12 mouse cellular contexts compared by ENCODE assay signal in the genomic region with DNA sequence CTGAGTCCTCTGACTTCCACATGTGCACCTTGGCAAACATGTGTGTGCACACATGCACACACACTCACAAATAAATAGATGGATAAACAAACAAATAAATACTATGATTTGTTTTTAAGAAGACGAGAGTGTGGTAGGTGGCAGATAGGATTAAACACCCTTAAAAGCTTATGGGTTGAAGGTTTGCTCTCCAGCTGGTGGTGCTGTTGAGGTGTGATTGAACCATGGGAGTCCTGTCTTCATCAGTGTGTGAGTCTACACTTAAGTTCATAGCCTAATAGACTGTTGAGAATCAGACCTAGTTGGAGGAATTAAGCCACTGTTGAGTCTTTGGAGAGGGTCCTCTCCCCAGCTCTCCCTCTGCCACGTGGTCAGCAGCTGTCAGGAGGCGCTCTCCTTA. TPM values are rescaled to one million over a fixed set of nuclear protein-coding genes. Genes with fewer than 3 reads are reported as not detected.
DNase-seq lines count a peak whose midpoint lies in the region; ATAC-seq and TF ChIP-seq lines count a peak whose summit lies in the region.
"Had no signal": no experiment of that assay in that cellular context is flagged by ENCODE, and none has a peak within 500 bp of the region (broad histone marks: within the 10 kb centered on the region; RNA-seq: fewer than 3 reads in every experiment).

No protein-coding gene starts in this region.

- TF ChIP-seq CTCF in intestine, postnatal 0 days (IDR thresholded peaks at IDR 0.05; ENCODE audit: low read depth), result peak; percentile 51
- TF ChIP-seq CTCF in lung, embryonic 14.5 days (IDR thresholded peaks at IDR 0.05; ENCODE audit: low read depth), result peak; percentile 25; the same call in 1 of the 2 replicates
- no peak for TF ChIP-seq CTCF in embryonic fibroblast, embryonic 13.5 days (IDR thresholded peaks at IDR 0.05; ENCODE audit: borderline replicate concordance, insufficient read depth, low read length)

- H3K9me3 ChIP-seq in intestine, postnatal 0 days (ENCODE audit: control insufficient read depth), result no peaks in the 10 kb centered on the region
- H3K9me3 ChIP-seq in intestine, embryonic 16.5 days (ENCODE audit: control insufficient read depth, low read length), result no peaks in the 10 kb centered on the region
- H3K9me3 ChIP-seq in lung, embryonic 14.5 days (ENCODE audit: low read depth, low read length), result no peaks in the 10 kb centered on the region
- no peaks in the 10 kb centered on the region for H3K9me3 ChIP-seq in hindbrain, embryonic 12.5 days (replicated peaks)
- H3K9me3 ChIP-seq: heart, embryonic 13.5 days; hindbrain, embryonic 15.5 days had no signal

- no peaks in the 10 kb centered on the region for H3K36me3 ChIP-seq in intestine, postnatal 0 days (ENCODE audit: control insufficient read depth, insufficient read depth)
- H3K36me3 ChIP-seq in intestine, embryonic 16.5 days (ENCODE audit: control insufficient read depth, insufficient read depth, low read length), result no peaks in the 10 kb centered on the region
- no peaks in the 10 kb centered on the region; the same call in 1 of the 2 replicates for H3K36me3 ChIP-seq in lung, embryonic 14.5 days (ENCODE audit: insufficient read depth)
- no peaks in the 10 kb centered on the region for H3K36me3 ChIP-seq in hindbrain, embryonic 12.5 days
- H3K36me3 ChIP-seq: hindbrain, embryonic 15.5 days had no signal

- 73% methylated on average over 3 of the region's 3 CpGs for WGBS in intestine, postnatal 0 days
- WGBS in intestine, embryonic 16.5 days, result 80% methylated on average over 3 of the region's 3 CpGs
- 51% methylated on average over 3 of the region's 3 CpGs for WGBS in lung, embryonic 14.5 days
- WGBS in hindbrain, embryonic 12.5 days, result 74% methylated on average over 3 of the region's 3 CpGs

- no peak overlapping the region for H3K27ac ChIP-seq in intestine, postnatal 0 days (ENCODE audit: low read depth, low read length)
- H3K27ac ChIP-seq in intestine, embryonic 16.5 days (ENCODE audit: low read length), result no peak overlapping the region
- H3K27ac ChIP-seq in lung, embryonic 14.5 days (ENCODE audit: low read depth), result 0 out of 2 replicates have a peak overlapping the region, but pooled peaks have one; percentile 28
- H3K27ac ChIP-seq in embryonic fibroblast, embryonic 13.5 days (ENCODE audit: insufficient read depth, low read length), result peak overlapping the region; percentile 100
- no peak overlapping the region for H3K27ac ChIP-seq in hindbrain, embryonic 12.5 days
- H3K27ac ChIP-seq: hindbrain, embryonic 15.5 days had no signal

- ATAC-seq in intestine, postnatal 0 days, result no peak
- no peak for ATAC-seq in intestine, embryonic 16.5 days
- ATAC-seq in lung, embryonic 14.5 days (ENCODE audit: insufficient read depth), result no peak
- ATAC-seq in hindbrain, embryonic 12.5 days (ENCODE audit: low FRiP score), result no peak

- no peaks in the 10 kb centered on the region for H3K27me3 ChIP-seq in intestine, postnatal 0 days (replicated peaks; ENCODE audit: control insufficient read depth, insufficient read depth, low read length)
- H3K27me3 ChIP-seq in intestine, embryonic 16.5 days (replicated peaks; ENCODE audit: control insufficient read depth, insufficient read depth, low read length), result no peaks in the 10 kb centered on the region
- no peaks in the 10 kb centered on the region for H3K27me3 ChIP-seq in lung, embryonic 14.5 days (ENCODE audit: insufficient read depth, low read length)
- no peaks in the 10 kb centered on the region for H3K27me3 ChIP-seq in hindbrain, embryonic 12.5 days
- H3K27me3 ChIP-seq: heart, embryonic 13.5 days had no signal

- no peak overlapping the region for H3K4me3 ChIP-seq in intestine, postnatal 0 days (ENCODE audit: low read depth, low read length)
- H3K4me3 ChIP-seq in intestine, embryonic 16.5 days (ENCODE audit: low read length), result no peak overlapping the region
- no peak overlapping the region for H3K4me3 ChIP-seq in lung, embryonic 14.5 days (ENCODE audit: low read depth, low read length)
- H3K4me3 ChIP-seq in embryonic fibroblast, embryonic 13.5 days (ENCODE audit: insufficient read depth, low read length), result no peak overlapping the region
- H3K4me3 ChIP-seq in hindbrain, embryonic 12.5 days, result no peak overlapping the region
- H3K4me3 ChIP-seq: heart, embryonic 13.5 days; hindbrain, embryonic 15.5 days had no signal

- DNase-seq in lung, embryonic 14.5 days, result no peak
- DNase-seq in lung, adult 18-20 months, result no peak
- peak; percentile 62 for DNase-seq in NIH3T3 (ENCODE audit: low read depth)
- DNase-seq in thymus, postnatal 10 days (ENCODE audit: low spot score in 2 of 2), result no peak
- DNase-seq: cerebellum, adult 8-10 months; embryo, embryonic 11 days had no signal

- H3K4me1 ChIP-seq in intestine, postnatal 0 days (replicated peaks; ENCODE audit: control insufficient read depth, insufficient read depth, low read length), result no peaks in the 10 kb centered on the region
- H3K4me1 ChIP-seq in intestine, embryonic 16.5 days (ENCODE audit: control insufficient read depth, insufficient read depth, low read length), result peaks cover 36% of the 10 kb centered on the region
- H3K4me1 ChIP-seq in lung, embryonic 14.5 days (ENCODE audit: insufficient read depth), result peaks cover 15% of the 10 kb centered on the region; the same call in 1 of the 2 replicates
- H3K4me1 ChIP-seq in embryonic fibroblast, embryonic 13.5 days (ENCODE audit: control insufficient read depth, insufficient read depth, low read length), result peaks cover 30% of the 10 kb centered on the region
- H3K4me1 ChIP-seq in hindbrain, embryonic 12.5 days, result peaks cover 33% of the 10 kb centered on the region

- H3K9ac ChIP-seq in intestine, postnatal 0 days (ENCODE audit: low read depth, low read length), result no peak overlapping the region
- H3K9ac ChIP-seq in intestine, embryonic 16.5 days (ENCODE audit: low read depth, low read length), result no peak overlapping the region
- H3K9ac ChIP-seq in lung, embryonic 14.5 days, result no peak overlapping the region
- H3K9ac ChIP-seq in hindbrain, embryonic 12.5 days, result no peak overlapping the region
- H3K9ac ChIP-seq: heart, embryonic 13.5 days; hindbrain, embryonic 15.5 days had no signal

- H3K4me2 ChIP-seq in intestine, postnatal 0 days (replicated peaks; ENCODE audit: low read depth), result no peak overlapping the region
- H3K4me2 ChIP-seq in intestine, embryonic 16.5 days (ENCODE audit: low read depth, low read length), result no peak overlapping the region
- H3K4me2 ChIP-seq in lung, embryonic 14.5 days, result no peak overlapping the region
- H3K4me2 ChIP-seq in hindbrain, embryonic 12.5 days (replicated peaks), result no peak overlapping the region
- H3K4me2 ChIP-seq: heart, embryonic 13.5 days; hindbrain, embryonic 15.5 days had no signal

- no peak for TF ChIP-seq POLR2A in embryonic fibroblast, embryonic 13.5 days (IDR thresholded peaks at IDR 0.05; ENCODE audit: low read depth, low read length)

RNA-seq across cellular contexts. Expression of a gene that starts 38.6 kb away (rescaled TPM):
- polyA plus RNA-seq in intestine, postnatal 0 days (2015; fragmentation: Nextera tagmentation; extraction: Ambion mirVana), result 37.4 and 40.1 TPM in 2 replicates
- 78.5 and 80.0 TPM in 2 replicates for polyA plus RNA-seq in intestine, embryonic 16.5 days (2015; fragmentation: Nextera tagmentation; extraction: Ambion mirVana)
- 102 and 105 TPM in 2 replicates for polyA plus RNA-seq in lung, embryonic 14.5 days (2014; fragmentation: Nextera tagmentation; extraction: Ambion mirVana)
- 230 and 242 TPM in 2 replicates for polyA plus RNA-seq in embryonic fibroblast, embryonic 13.5 days (2011; ENCODE audit: insufficient read length, low read depth, missing spikeins)
- polyA plus RNA-seq in hindbrain, embryonic 12.5 days (2016; fragmentation: Nextera tagmentation; extraction: Ambion mirVana), result 66.2 and 74.8 TPM in 2 replicates

Comparison
In these comparisons a context has a peak if more than half of its experiments do, and no peak if none do; other contexts are left out.
1. H3K27ac ChIP-seq: peak in lung, embryonic 14.5 days (single experiment) and embryonic fibroblast, embryonic 13.5 days (single experiment); none in intestine, postnatal 0 days (single experiment), intestine, embryonic 16.5 days (single experiment) and hindbrain, embryonic 12.5 days (single experiment).